Mouse (Mus musculus) ES-CJ7 (cell line): Measurements from ENCODE around the gene Rbbp8nl.
A peak's percentile ranks its signal among the peaks of the same experiment; 100 is the strongest.

Source experiments
- DNase-seq: peaks from one replicate; pipeline ENCODE4 v3.0.0; 2011; ENCODE audit warnings: low read depth, low spot score

The Rbbp8nl gene

GRCm38 (mm10) chr2:180257963-180258865 lies 31.5 kb downstream of the Rbbp8nl start:
- DNase-seq: no peak

GRCm38 (mm10) chr2:180257001-180257521 lies 32.6 kb downstream of the Rbbp8nl start, which contains the start of gene Rps21:
Gene Rps21, plus strand, starts transcription at chr2:180257377.
- DNase-seq: peak; percentile 100

GRCm38 (mm10) chr2:180256296-180257000 lies 33.2 kb downstream of the Rbbp8nl start:
- DNase-seq: peak; percentile 77

- DNase-seq: peak; percentile 63
Measured at GRCm38 (mm10) chr2:180255701-180256100, 34.0 kb downstream of the Rbbp8nl start.

- no peak for DNase-seq
Measured at GRCm38 (mm10) chr2:180254436-180255209, 35.1 kb downstream of the Rbbp8nl start.

GRCm38 (mm10) chr2:180251838-180252237 lies 37.8 kb downstream of the Rbbp8nl start:
- DNase-seq: peak; percentile 77

GRCm38 (mm10) chr2:180250930-180251611 lies 38.6 kb downstream of the Rbbp8nl start:
- DNase-seq: peak; percentile 94

- DNase-seq: no peak
Measured at GRCm38 (mm10) chr2:180248947-180249660, 40.6 kb downstream of the Rbbp8nl start.

- DNase-seq: no peak
Measured at GRCm38 (mm10) chr2:180247916-180248315, 41.8 kb downstream of the Rbbp8nl start.

- DNase-seq: no peak
Measured at GRCm38 (mm10) chr2:180243108-180243507, 46.6 kb downstream of the Rbbp8nl start.

GRCm38 (mm10) chr2:180238591-180238990 lies 51.1 kb downstream of the Rbbp8nl start:
- DNase-seq: no peak

- peak; percentile 87 for DNase-seq
Measured at GRCm38 (mm10) chr2:180237601-180238345, 51.9 kb downstream of the Rbbp8nl start.

- DNase-seq: no peak
Measured at GRCm38 (mm10) chr2:180236930-180237329, 52.7 kb downstream of the Rbbp8nl start.

- DNase-seq: peak; percentile 67
Measured at GRCm38 (mm10) chr2:180236500-180236899, 53.2 kb downstream of the Rbbp8nl start.

GRCm38 (mm10) chr2:180235788-180236187 lies 53.9 kb downstream of the Rbbp8nl start:
- DNase-seq: no peak

- DNase-seq: peak; percentile 80
Measured at GRCm38 (mm10) chr2:180234980-180235379, 54.7 kb downstream of the Rbbp8nl start.

- no peak for DNase-seq
Measured at GRCm38 (mm10) chr2:180234353-180234752, 55.3 kb downstream of the Rbbp8nl start.

- no peak for DNase-seq
Measured at GRCm38 (mm10) chr2:180233101-180233904, 56.4 kb downstream of the Rbbp8nl start.

- DNase-seq: no peak
Measured at GRCm38 (mm10) chr2:180230482-180230881, 59.2 kb downstream of the Rbbp8nl start.
